Mouse (Mus musculus) inflammation-experienced regulatory T-cells, adult 6 months (primary cell): Measurements from ENCODE around the gene Ppm1f. TPM values are rescaled to one million over a fixed set of nuclear protein-coding genes. Genes with fewer than 3 reads are reported as not detected.
A peak's percentile ranks its signal among the peaks of the same experiment; 100 is the strongest.
"Not testable (repeated sequence)": the region's sequence is repeated elsewhere in the genome, so short reads cannot be mapped to it uniquely, and the experiment has no call there.

ENCODE experiments used
- ATAC-seq: one replicate; pipeline ENCODE4 v1.8.0; 2017
- polyA plus RNA-seq, 3 experiments: library from polyadenylated mRNA; unstranded; fragments of 100-300 nt; shearing (Covaris generic); gene quantifications; one replicate each; pipeline ENCODE4 v1.2.1; 2017

Gene Ppm1f
- polyA plus RNA-seq = 10 to 100 TPM; 11.1 to 13.0 (median 11.7) TPM

DNA sequence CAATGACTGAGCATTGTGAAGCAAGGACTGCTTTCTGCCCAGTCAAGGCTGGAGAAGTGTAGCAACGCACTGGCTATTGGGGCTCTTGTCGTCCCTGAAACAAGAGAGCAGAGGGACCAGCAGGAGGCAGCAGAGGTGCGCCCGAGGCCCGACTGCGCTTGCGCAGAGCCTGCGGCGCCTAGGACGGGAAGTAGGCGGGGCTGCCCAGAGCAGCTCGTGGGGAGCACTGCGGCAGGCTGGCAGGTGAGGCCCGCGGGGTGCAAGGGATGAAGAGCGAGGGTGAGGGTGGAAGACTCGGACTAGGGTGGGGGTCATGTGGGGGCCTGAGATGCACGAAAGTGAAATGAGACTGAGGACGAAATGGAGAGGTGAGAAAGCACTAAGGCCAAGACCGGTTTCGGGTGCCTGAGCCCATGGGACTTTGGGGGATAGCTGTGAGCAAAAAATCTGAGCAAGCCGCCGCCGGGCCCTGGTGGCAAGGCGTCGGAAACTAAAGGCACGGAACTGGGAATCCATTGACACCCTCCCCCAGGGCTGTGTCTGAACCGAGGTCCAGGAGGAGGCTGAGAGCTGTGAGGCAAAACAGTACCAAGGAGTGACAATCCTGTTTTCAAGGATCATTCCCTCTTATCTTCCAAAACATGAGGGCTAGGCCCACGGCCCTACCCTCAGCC lies at the start of gene Ppm1f:
TSS of gene Ppm1f (plus strand) at position 88 of the 674 bp plus-strand sequence.
- peak; percentile 95 for ATAC-seq

DNA sequence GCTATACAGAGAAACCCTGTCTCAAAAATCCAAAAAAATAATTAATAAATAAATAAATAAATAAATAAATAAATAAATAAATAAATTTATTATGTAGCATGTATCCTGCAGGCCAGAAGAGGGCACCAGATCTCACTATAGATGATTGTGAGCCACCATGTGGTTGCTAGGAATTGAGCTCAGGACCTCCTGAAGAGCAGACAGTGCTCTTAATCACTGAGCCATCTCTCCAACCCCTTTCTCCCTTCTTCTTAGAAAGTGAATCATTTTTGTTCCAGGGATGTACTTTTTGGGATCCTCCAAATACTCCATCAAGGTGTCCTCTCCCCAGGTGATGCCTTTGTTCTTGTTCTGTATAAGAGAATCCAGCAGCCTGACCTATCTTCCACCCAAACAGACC lies 47.1 kb upstream of the Ppm1f start:
- peak; percentile 38 for ATAC-seq

DNA sequence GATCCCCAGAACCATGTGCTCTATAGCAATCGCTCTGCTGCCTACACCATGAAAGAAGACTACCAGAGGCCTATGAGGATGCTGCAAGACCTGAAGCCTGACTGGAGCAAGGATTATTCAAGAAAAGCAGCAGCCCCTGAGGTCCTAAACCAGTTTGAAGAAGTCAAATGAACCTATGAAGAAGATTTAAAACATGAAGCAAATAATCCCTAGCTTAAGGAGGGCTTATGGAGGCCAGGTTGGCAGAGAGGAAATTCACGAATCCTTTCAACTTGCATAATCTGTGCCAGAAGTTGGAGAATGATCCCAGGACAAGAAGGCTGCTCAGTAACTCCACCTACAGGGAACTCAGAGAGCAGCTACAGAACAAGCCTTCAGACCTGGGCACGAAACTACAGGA lies 43.9 kb upstream of the Ppm1f start:
- ATAC-seq = no peak

DNA sequence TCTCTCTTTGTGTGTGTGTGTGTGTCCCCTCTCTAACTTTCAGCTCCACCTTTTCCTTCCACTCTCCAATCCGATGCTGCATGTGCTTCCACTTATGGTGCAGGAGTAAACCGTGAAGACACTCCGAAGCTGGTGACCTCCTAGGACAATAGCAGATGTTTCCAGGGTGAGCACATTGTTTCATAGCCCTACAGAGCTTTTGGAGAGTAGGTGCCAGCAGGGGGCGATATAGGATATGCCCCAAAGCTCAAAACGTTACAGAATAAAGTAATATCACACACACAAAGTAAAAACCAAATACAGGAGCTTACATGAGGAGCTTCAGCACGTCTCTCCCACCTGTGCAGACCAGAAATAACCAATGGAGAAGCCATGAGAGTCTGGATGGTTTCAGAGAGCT lies 41.4 kb upstream of the Ppm1f start:
- ATAC-seq = peak; percentile 61

DNA sequence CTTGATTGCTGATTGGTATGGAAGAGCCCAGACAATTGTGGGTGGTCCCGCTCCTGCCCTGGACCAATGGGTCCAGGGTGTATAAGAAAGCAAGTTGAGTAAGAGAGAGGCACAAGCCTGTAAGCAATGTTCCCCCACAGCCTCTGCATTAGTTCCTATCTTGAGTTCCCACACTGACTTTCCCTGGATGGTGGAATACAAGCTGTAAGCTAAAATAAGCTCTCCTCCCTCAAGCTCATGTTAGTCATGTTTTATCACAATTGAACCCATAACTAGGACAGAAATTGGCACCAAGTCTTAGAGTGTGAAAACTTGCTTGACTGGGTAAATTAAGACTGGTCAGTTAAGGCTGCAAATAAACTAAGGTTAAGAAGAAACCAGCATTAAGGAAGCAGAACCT lies 40.7 kb upstream of the Ppm1f start:
- no peak for ATAC-seq

DNA sequence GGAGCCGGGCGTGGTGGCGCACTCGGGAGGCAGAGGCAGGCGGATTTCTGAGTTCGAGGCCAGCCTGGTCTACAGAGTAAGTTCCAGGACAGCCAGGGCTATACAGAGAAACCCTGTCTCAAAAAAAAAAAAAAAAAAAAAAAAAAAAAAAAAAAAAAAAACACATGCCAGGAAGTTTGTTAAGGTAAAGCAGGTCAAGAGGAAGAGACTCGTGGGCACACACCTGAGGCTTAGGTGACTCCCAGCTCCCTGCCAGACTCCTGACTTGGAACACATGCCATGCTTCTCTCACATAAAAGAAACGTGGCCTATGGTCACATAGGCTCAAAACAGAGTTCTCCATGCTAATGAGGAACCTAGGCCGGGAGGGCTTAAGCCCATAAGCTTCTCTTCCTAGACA lies 40.2 kb upstream of the Ppm1f start:
- ATAC-seq = not testable (repeated sequence)

DNA sequence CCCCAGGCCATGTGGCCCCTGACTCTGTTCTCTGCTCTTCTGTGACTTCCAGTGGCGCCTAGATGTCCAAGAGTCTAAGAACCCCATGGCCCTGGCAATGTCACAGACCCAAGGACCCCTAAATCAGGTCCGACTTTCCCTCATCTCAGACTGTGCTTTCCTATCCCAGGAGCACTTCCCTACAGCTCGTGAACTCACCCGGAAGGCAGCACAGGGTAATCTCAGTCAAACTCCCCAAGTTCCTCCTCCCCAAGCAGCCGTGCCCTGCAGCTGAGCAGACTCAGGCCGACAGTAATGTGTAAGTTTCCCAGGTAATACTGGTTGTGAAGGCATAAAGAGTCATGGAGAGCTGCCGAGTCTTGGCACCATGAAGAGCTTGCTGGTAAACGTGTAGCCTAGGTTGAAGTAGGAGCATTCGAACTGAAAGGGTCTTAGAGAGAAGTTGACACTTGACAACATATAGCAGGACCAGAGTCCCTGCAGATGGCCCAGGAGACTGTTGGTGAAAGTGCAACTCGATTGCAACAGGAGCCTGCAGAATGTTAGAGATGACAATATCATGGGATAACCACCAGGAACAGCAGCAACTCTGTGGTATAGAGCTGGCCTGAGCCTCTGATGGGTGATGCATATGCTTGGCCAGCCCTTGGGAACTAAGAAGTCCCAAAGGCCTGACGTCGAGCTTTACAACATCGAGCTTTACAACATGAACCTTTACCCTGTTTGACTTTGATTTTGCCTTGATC lies 39.4 kb upstream of the Ppm1f start:
- no peak for ATAC-seq

DNA sequence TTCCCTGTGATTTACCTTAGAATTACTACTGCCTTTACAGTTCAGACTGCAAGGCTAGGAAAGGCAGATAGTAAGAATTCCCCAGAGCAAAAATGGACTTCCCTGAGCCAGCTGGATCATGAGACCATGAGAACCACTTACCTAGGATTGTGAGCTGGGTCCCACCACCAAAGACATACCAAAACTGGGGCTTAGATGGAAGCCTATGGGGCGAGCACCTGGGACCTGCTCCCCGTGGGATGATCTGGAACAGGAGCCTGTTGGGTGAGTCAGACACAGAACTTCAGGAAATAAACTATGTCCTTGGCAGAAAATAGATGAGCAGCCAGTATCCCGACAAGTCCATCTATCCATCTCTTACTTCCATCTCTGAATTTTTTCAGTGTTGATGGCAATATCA lies 34.0 kb upstream of the Ppm1f start:
- no peak for ATAC-seq

DNA sequence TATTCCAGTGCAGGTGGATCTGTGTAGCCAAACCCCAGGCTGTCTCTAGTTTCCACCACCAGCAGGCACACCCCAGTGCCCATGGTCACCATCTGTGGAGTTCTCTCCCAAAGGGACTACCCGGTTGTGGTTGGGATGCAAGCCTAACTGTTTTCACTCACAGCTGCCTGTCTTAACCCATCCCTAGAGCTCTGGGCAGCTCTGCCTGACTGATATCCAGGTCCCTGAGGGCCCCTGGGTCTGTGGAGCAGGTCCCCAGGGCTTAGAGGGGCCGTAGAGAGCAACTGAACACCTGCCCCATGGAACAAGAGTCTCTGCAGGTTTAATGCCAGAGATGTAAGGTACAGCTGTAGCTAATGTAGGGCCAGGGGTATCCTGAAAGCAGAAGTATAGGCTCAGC lies 32.3 kb upstream of the Ppm1f start, which contains the start of gene Igll1:
TSS of gene Igll1 (minus strand) at position 8 of the 400 bp plus-strand sequence.
- ATAC-seq = no peak

DNA sequence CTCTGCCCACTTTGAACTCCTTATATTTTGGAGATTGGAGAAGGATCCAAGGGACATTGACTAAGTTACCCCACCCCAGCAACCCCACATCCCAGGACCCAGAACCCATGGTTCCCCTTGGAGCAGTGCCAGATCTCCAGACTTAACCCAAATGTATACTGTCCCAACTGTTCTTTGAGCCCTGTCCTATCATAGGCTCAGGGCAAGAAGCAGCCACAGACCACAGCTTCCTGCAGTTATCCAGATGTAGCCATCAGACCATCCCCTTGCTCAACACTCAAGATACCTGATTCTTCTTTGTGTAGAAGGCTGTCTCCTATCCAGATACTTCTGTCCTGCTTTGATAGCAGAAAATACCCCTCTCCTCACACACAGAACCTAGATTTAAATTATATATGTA lies 31.1 kb upstream of the Ppm1f start:
- no peak for ATAC-seq

DNA sequence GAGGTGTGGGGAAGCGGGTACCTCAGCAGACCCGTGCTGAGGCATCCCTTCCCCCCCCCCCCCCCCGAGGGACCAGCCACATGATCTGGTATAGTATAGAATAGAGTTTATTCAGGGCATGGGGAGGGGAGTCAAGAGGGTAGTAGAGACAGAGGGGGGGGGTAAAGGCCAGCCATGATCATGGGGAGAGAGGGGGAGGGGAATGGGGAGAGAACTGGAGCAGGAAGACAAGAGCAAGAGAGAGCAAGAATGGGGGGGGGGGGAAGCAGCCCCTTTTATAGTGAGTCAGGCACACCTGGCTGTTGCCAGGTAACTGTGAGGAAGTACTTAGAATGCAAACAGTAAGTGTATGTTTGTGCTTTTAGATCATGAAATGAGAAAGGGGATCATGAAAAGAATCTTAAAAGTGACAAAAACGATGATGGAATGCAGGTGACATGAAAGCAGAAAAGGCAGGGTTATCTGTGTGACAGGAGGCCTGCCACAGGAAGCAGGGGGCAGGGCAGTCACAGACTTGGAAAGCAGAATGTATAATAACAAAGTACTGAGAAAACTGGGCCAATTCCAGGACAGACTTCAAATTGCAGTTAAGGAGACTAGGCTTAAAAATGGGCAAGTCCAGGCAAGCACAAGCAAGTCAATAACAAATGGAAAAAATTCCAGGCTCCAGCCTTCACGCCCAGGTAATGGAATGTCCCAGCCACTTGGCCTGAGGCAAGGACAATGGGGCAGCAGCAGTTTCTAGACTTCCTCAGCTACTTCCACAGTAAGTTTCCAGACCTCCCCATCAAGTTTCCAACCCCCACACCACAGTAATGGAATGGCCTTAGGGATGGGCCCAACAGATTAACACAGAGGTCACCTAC lies 30.3 kb upstream of the Ppm1f start:
- ATAC-seq = no peak

DNA sequence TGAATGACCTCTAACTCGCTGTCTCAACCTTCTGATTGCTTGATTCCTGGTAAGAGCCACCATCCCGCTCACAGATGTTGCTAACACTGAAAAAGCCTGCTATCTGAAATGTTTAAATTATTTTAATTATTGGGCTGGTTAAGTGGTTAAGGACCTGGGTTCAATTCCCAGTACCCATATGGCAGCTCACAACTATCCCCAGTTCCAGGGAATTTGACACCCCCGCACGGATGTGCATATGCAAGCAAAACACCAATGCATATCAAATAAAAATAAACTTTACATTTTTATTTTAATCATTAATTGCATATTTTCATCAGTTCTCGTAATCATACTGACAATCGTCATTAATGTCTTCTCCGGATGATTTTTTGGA lies 26.0 kb upstream of the Ppm1f start:
- ATAC-seq = no peak

DNA sequence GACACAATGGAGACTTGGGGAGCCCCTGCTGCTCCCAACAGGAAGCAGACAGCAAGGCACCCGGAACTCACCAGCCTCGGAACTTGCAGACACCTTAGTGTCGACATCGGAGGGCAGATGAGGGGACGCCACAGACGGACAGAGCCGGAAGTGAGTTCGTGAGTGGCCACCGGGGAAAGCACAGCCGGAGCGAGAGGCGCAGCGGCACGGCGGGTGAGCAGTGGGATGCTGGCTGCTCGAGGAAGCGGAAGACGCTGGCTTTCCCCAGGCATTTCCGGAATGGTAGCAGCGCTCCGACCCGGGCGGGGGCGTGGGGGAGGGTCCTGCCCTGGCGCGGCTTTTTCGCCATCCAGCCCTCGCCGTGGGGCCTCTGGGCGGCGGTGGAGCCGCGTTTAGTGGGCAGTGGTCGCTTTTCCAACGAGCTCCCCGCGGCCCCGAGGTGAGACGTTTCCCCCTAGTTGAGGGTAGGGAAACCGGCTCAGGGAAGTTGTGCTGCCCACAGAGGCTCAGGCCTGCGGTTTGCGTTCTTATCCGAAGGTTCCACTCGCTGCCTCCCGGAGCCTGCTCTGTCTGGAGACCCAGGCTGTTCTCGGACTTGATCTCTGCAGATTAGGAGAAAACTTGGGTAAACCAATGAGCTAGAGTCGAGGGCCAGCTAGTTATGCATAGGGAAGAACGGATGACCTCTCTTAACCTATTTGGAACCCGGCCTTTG lies 25.5 kb upstream of the Ppm1f start, which contains the start of the genes Top3b and Vpreb1:
TSS of gene Top3b (plus strand) at position 120 of the 715 bp plus-strand sequence.
TSS of gene Vpreb1 (minus strand) at position 227 of the 715 bp plus-strand sequence.
- peak; percentile 98 for ATAC-seq

DNA sequence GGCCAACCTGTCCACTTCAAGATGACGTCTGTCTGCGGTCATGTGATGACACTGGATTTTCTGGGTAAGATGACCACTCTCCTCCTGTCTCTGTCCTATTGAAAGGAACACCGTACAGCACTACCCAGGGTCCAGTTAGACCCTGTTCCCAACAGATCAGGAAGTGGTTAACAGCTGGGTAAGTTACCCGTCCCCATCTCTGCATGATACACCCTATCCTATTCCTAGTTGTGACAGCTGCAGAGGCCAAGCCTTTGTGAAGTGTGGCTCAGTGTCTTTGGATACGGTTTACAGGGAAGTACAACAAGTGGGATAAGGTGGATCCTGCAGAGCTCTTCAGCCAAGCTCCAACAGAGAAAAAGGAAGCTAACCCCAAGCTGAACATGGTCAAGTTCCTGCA lies 17.2 kb upstream of the Ppm1f start:
- no peak for ATAC-seq

DNA sequence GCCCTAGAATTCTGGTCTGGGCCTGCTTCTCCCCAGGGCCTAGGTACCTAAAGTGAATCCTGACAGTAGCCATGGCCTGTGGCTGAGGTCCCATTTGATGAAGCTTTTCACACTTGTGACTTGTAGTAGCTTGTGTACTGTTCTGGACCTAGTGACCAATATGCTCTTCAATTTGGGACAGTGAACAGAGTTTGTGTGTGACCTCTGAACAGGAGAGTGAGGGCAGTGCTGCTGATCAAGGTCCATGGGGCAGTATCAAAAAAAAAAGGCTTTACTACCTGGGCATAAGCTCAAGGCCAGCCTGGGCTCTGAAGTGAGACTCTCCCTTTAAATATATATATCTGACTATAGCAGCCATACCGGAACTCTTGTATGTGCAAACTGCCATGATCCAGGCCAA lies 7.9 kb upstream of the Ppm1f start:
- ATAC-seq = no peak

DNA sequence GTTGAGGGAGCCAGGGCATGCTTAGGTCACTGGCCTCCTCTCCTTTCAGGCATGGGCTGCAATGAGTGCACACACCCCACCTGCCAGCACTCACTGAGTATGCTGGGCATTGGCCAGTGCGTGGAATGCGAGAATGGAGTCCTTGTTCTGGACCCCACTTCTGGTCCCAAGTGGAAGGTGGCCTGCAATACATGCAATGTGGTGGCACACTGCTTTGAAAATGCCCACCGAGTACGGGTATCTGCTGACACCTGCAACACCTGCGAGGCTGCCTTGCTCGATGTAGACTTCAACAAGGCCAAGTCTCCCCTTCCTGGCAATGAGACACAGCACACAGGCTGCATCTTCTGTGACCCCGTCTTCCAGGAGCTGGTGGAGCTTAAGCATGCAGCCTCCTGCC lies 3.9 kb upstream of the Ppm1f start:
- no peak for ATAC-seq

DNA sequence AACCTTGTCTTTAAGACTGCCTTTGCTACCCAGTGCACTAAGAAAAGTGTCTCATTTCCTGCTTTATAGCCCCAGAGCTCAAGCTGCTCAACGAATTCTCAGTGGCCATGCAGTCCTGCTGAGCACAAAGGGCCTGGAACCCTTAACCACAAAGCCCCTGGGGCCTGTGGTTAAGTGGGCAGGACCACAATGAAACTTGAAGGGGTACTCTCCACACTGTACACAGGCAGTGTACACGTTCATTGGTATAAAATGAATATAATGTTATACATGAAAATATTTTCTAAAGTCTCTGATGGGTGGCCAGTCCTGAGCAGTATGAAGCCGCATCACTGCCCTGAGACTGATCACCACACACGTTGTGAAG lies 271 bp upstream of the Ppm1f start:
- peak; percentile 21 for ATAC-seq

DNA sequence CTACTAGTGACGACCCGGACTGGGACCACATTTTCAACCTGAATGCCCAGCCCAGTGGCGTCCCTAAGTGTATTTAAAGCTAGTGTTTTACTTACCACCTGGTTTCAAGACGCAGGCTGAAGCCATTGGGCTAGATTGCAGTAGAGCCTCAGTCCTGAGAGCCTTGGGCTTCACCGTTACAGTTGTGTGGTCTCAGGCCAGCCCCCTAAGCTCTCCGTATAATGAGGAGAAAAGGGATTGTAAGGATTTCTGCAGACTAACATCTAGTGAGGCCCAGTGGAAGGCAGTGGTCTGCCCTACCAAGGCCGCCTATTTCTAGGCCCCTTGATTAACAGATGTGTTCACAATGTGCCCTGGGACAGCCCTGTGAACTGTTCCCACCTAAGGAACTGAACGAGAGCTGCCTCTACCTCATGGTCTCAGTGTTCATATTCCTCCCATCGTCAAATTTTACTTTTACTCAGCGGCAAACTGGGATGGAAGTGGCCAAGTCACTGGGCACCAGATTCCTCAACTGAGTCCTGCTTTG lies 851 bp downstream of the Ppm1f start:
- ATAC-seq = no peak

DNA sequence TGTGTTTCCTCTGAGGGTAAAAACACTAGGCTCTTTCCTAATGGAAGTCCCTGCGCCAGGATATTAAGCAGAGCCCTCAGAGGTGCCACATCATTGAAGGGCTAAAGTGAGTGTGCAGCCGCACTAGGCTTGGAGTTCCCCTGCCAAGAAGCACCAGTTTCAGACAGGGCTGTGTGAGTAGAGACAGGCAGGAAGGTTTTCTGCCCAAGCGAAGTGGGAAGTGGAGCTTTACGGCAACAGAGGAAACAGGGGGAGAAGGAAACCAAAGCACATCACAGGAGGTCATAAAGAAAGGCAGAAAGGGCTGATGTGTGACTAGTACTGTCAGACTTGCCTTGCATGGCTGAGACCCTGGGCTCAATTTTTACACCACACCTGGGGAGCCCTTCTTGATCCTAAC lies 6.1 kb downstream of the Ppm1f start:
- no peak for ATAC-seq

DNA sequence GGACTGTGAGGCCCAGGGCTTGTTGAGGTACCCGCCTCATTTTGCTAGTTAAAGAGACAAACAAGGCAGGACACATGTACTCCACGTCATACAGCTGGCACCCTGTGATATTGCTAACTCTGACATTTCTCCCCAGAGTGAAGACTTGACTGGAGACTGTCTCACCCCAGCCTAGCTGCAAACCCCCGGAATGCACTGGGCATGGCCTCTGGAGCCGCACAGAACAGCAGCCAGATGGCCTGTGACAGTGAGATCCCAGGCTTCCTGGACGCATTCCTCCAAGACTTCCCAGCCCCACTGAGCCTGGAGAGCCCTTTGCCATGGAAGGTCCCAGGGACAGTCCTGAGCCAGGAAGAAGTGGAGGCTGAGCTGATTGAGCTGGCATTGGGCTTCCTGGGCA lies 6.9 kb downstream of the Ppm1f start:
- no peak for ATAC-seq

DNA sequence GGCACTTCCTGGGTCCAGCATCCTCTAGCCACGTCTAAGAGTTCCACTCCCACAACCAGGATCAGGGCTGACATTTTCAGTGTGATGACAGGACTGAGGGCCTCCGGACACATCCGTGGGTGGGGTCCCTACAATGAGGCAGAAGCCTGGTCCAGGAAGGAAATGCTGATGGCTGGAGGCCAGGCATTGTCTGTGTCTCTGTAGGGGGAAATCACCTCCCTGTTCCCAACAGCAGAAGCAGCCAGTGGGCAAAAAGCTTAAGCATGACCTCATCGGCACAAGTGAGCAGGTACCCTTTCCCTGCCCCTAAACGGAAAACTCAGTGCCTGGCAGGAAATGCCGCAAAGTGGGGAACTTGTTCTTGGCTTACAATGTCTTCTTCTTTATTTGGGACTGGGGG lies 11.5 kb downstream of the Ppm1f start:
- no peak for ATAC-seq
